Mouse (Mus musculus) limb, embryonic 12.5 days (tissue): ENCODE data around the gene Mthfr. TPM values are rescaled to one million over a fixed set of nuclear protein-coding genes. Genes with fewer than 3 reads are reported as not detected.

ENCODE experiments used
- polyA plus RNA-seq: library from polyadenylated mRNA; unstranded; fragments of >200 nt; fragmentation: Nextera tagmentation; extraction: Ambion mirVana; gene quantifications from 2 replicates; pipeline ENCODE4 v1.2.1, GENCODE M21; 2016

Mthfr gene
- polyA plus RNA-seq, 1 experiment from 2014 or later = 27.3 TPM

Other genes with a start within 250 kb of the Mthfr start
- 8.0 and 8.4 TPM in 2 replicates for gene Zfp984, start 229.3 kb upstream of the Mthfr start, polyA plus RNA-seq
- gene Zfp933, start 190.7 kb upstream of the Mthfr start, polyA plus RNA-seq = 6.1 and 6.4 TPM in 2 replicates
- gene Miip, start 170.3 kb upstream of the Mthfr start, polyA plus RNA-seq = 48.4 and 49.1 TPM in 2 replicates
- 14.1 and 14.8 TPM in 2 replicates for gene Fv1, start 170.1 kb upstream of the Mthfr start, polyA plus RNA-seq
- 32.3 and 32.5 TPM in 2 replicates for gene Mfn2, start 134.4 kb upstream of the Mthfr start, polyA plus RNA-seq
- gene Plod1, start 102.3 kb upstream of the Mthfr start, polyA plus RNA-seq = 51.2 and 56.3 TPM in 2 replicates
- 23.5 and 26.0 TPM in 2 replicates for gene 2510039O18Rik, start 98.2 kb upstream of the Mthfr start, polyA plus RNA-seq
- 0.28 TPM in 1 of 2 replicates, not detected in the other for gene Nppb, start 53.3 kb upstream of the Mthfr start, polyA plus RNA-seq
- 0.74 and 1.5 TPM in 2 replicates for gene Nppa, start 38.4 kb upstream of the Mthfr start, polyA plus RNA-seq
- 8.5 and 8.8 TPM in 2 replicates for gene Clcn6, start 256 bp upstream of the Mthfr start, polyA plus RNA-seq
- 11.2 and 12.0 TPM in 2 replicates for gene Agtrap, start 49.0 kb downstream of the Mthfr start, polyA plus RNA-seq
- 104 and 107 TPM in 2 replicates for gene Mad2l2, start 91.3 kb downstream of the Mthfr start, polyA plus RNA-seq
- gene Draxin, start 91.6 kb downstream of the Mthfr start, polyA plus RNA-seq = 1.8 and 1.9 TPM in 2 replicates
- gene Fbxo6, start 113.1 kb downstream of the Mthfr start, polyA plus RNA-seq = 11.8 and 11.9 TPM in 2 replicates
- gene Fbxo44, start 121.4 kb downstream of the Mthfr start, polyA plus RNA-seq = 17.5 and 18.7 TPM in 2 replicates
- 2.5 and 3.3 TPM in 2 replicates for gene Fbxo2, start 121.5 kb downstream of the Mthfr start, polyA plus RNA-seq
- 0.28 and 0.59 TPM in 2 replicates for gene Disp3, start 248.9 kb downstream of the Mthfr start, polyA plus RNA-seq